Mouse (Mus musculus): ENCODE measurements around the gene Als2. TPM values are rescaled to one million over a fixed set of nuclear protein-coding genes. Genes with fewer than 3 reads are reported as not detected.

Gene Als2
- polyA plus RNA-seq, 1 experiment from 2014 or later: 2.6 TPM

DNA sequence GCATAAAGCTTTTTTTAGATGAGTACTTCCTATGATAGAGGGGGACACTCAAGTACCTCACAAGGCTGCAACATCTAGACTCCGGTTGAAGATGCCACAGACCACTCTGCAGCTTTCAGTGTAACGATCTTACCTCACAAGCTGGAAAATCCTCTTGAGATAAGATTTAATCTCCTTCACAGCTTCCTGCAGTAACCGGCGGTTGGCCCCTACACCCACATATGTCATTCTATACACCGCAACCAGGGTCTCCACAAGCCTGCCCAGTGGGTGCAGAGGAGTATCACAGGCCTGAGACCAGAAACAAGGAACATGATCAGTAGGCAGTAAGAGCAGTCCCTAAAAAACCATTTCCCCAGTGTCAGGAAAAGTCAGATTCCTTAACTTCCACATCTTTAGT lies 64.0 kb downstream of the Als2 start:
- no peak for TF ChIP-seq CTCF (IDR thresholded peaks at IDR 0.05; ENCODE audit: low read depth)
- WGBS: 75% methylated on average over 5 of the region's 5 CpGs

GRCm38 (mm10) chr1:59171875-59172274 lies 65.2 kb downstream of the Als2 start:
- Histone ChIP-seq H3K9me3 (ENCODE audit: control insufficient read depth) (no peaks in the 10 kb centered on the region), H3K27ac (ENCODE audit: low read depth, low read length) (no peak overlapping the region), H3K27me3 (replicated peaks; ENCODE audit: control insufficient read depth, insufficient read depth, low read length) (no peaks in the 10 kb centered on the region), H3K4me1 (replicated peaks; ENCODE audit: control insufficient read depth, insufficient read depth, low read length) (no peaks in the 10 kb centered on the region), H3K9ac (ENCODE audit: low read depth, low read length) (no peak overlapping the region), H3K36me3 (ENCODE audit: control insufficient read depth, insufficient read depth) (peaks cover 11% of the 10 kb centered on the region; the same call in 1 of the 2 replicates), H3K4me3 (ENCODE audit: low read depth, low read length) (no peak overlapping the region), H3K4me2 (replicated peaks; ENCODE audit: low read depth) (no peak overlapping the region)
- TF ChIP-seq CTCF (IDR thresholded peaks at IDR 0.05; ENCODE audit: low read depth): no peak
- 46% methylated on average over 5 of the region's 5 CpGs for WGBS
- no peak for ATAC-seq

More for the DNA sequence above, 64.0 kb downstream of the Als2 start:
- no peaks in the 10 kb centered on the region for H3K9me3 ChIP-seq (ENCODE audit: control insufficient read depth)
- no peaks in the 10 kb centered on the region for H3K27me3 ChIP-seq (replicated peaks; ENCODE audit: control insufficient read depth, insufficient read depth, low read length)
- no peak overlapping the region for H3K27ac ChIP-seq (ENCODE audit: low read depth, low read length)
- H3K4me3 ChIP-seq (ENCODE audit: low read depth, low read length): no peak overlapping the region
- ATAC-seq: no peak
- no peak overlapping the region for H3K4me2 ChIP-seq (replicated peaks; ENCODE audit: low read depth)
- no peak overlapping the region for H3K9ac ChIP-seq (ENCODE audit: low read depth, low read length)
- H3K36me3 ChIP-seq (ENCODE audit: control insufficient read depth, insufficient read depth): peaks cover 16% of the 10 kb centered on the region; the same call in 1 of the 2 replicates
- no peaks in the 10 kb centered on the region for H3K4me1 ChIP-seq (replicated peaks; ENCODE audit: control insufficient read depth, insufficient read depth, low read length)

DNA sequence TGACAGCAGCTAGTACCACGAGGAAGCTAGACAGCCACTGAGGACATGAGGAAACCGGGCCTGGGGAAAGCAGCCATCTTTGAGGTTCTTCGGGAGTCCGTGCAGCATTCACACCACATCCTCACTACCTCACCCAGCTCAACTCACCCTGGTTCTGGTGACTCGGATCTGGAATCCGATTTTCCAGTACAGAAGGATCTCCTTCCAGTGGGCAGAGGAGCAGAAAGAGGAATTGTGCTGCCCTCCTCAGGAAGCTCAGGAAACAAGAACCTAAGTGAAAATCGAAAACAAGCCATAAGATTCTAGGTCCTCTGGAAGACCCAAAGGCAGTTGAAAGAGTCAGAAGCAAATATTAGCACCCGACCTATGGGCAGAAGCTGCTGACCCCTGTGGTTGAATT lies 66.7 kb downstream of the Als2 start:
- Histone ChIP-seq H3K4me1 (replicated peaks; ENCODE audit: control insufficient read depth, insufficient read depth, low read length) (0 out of 2 replicates have a peak, but pooled peaks cover 4% of the 10 kb centered on the region), H3K9me3 (ENCODE audit: control insufficient read depth) (no peaks in the 10 kb centered on the region), H3K9ac (ENCODE audit: low read depth, low read length) (no peak overlapping the region), H3K27me3 (replicated peaks; ENCODE audit: control insufficient read depth, insufficient read depth, low read length) (no peaks in the 10 kb centered on the region), H3K4me3 (ENCODE audit: low read depth, low read length) (no peak overlapping the region), H3K4me2 (replicated peaks; ENCODE audit: low read depth) (no peak overlapping the region), H3K36me3 (ENCODE audit: control insufficient read depth, insufficient read depth) (peaks cover 21% of the 10 kb centered on the region; the same call in 1 of the 2 replicates), H3K27ac (ENCODE audit: low read depth, low read length) (no peak overlapping the region)
- ATAC-seq: no peak
- peak; percentile 19; the same call in 1 of the 2 replicates for TF ChIP-seq CTCF (IDR thresholded peaks at IDR 0.05; ENCODE audit: low read depth)
- WGBS: 80% methylated on average over 8 of the region's 8 CpGs

DNA sequence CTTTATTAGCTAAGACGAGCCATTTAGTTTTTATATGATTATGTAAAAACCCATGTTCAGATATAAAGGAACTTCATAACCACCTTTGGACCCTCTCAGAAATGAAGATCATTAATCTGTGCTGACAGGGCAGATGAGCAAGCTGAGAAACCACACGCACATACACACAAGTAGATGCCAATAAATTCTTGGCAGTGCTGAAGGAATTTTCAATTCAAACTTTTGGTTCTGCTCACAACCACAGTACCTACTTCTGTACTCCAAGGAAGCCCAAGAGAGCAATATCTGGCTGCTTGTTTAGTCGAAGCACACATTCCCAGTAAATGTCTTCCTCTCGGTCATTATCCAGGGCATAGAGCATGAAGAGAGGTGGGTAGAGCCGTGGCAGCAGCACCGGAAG lies 67.4 kb downstream of the Als2 start:
- Histone ChIP-seq H3K4me2 (replicated peaks; ENCODE audit: low read depth) (no peak overlapping the region), H3K36me3 (ENCODE audit: control insufficient read depth, insufficient read depth) (peaks cover 21% of the 10 kb centered on the region; the same call in 1 of the 2 replicates), H3K4me1 (replicated peaks; ENCODE audit: control insufficient read depth, insufficient read depth, low read length) (0 out of 2 replicates have a peak, but pooled peaks cover 4% of the 10 kb centered on the region), H3K9me3 (ENCODE audit: control insufficient read depth) (no peaks in the 10 kb centered on the region), H3K27me3 (replicated peaks; ENCODE audit: control insufficient read depth, insufficient read depth, low read length) (no peaks in the 10 kb centered on the region), H3K9ac (ENCODE audit: low read depth, low read length) (no peak overlapping the region), H3K27ac (ENCODE audit: low read depth, low read length) (no peak overlapping the region), H3K4me3 (ENCODE audit: low read depth, low read length) (no peak overlapping the region)
- no peak for TF ChIP-seq CTCF (IDR thresholded peaks at IDR 0.05; ENCODE audit: low read depth)
- no peak for ATAC-seq
- WGBS: 76% methylated on average over 6 of the region's 6 CpGs

- no peak for ATAC-seq
- Histone ChIP-seq H3K4me2 (replicated peaks; ENCODE audit: low read depth) (no peak overlapping the region), H3K9me3 (ENCODE audit: control insufficient read depth) (no peaks in the 10 kb centered on the region), H3K27ac (ENCODE audit: low read depth, low read length) (no peak overlapping the region), H3K27me3 (replicated peaks; ENCODE audit: control insufficient read depth, insufficient read depth, low read length) (no peaks in the 10 kb centered on the region), H3K4me3 (ENCODE audit: low read depth, low read length) (no peak overlapping the region), H3K36me3 (ENCODE audit: control insufficient read depth, insufficient read depth) (peaks cover 22% of the 10 kb centered on the region; the same call in 1 of the 2 replicates), H3K4me1 (replicated peaks; ENCODE audit: control insufficient read depth, insufficient read depth, low read length) (0 out of 2 replicates have a peak, but pooled peaks cover 4% of the 10 kb centered on the region), H3K9ac (ENCODE audit: low read depth, low read length) (no peak overlapping the region)
- TF ChIP-seq CTCF (IDR thresholded peaks at IDR 0.05; ENCODE audit: low read depth): no peak
- 29% methylated on average over 2 of the region's 2 CpGs for WGBS
Measured at GRCm38 (mm10) chr1:59168556-59168955, 68.5 kb downstream of the Als2 start.

DNA sequence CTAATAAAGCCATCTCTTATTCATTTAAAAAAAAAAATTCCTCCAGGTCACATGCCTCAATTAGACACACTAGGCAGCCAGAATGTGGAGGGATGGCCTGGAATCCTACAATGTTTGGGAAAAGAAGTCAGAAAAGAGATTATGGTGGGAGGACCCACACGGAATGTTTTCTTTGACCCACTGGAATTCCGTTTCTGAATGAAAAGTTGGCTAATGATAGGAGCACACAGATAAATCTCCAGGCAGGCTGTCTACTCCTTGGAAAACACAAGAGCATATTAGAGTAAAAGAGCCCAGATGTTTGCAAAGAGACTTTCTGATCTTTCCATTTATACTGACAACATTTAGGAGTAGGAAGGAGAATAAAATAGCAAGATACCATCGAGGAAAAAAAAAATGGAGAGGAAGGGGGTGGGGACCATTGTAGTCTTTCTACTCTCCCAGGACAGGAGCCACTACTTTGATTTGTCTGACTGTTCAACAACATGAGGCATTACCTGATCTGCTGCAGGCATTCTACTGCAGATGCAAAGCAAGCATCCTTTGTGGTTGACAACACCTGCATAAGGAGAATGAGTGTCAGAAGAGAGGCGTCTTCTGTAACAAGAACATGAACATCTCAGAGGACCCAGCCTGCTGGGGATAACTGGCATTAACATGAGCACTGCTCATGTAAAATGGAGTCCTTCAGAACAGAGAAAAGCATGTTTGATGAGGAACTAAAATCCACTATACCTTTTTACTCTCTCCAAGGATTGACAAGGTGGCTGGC lies 69.2 kb downstream of the Als2 start:
- no peak for ATAC-seq
- Histone ChIP-seq H3K4me1 (replicated peaks; ENCODE audit: control insufficient read depth, insufficient read depth, low read length) (0 out of 2 replicates have a peak, but pooled peaks cover 4% of the 10 kb centered on the region), H3K9me3 (ENCODE audit: control insufficient read depth) (no peaks in the 10 kb centered on the region), H3K27ac (ENCODE audit: low read depth, low read length) (no peak overlapping the region), H3K9ac (ENCODE audit: low read depth, low read length) (no peak overlapping the region), H3K36me3 (ENCODE audit: control insufficient read depth, insufficient read depth) (peaks cover 30% of the 10 kb centered on the region; the same call in 1 of the 2 replicates), H3K4me2 (replicated peaks; ENCODE audit: low read depth) (no peak overlapping the region), H3K4me3 (ENCODE audit: low read depth, low read length) (no peak overlapping the region), H3K27me3 (replicated peaks; ENCODE audit: control insufficient read depth, insufficient read depth, low read length) (no peaks in the 10 kb centered on the region)
- 80% methylated on average over 4 of the region's 4 CpGs for WGBS
- TF ChIP-seq CTCF (IDR thresholded peaks at IDR 0.05; ENCODE audit: low read depth): no peak

All from intestine, postnatal 0 days (tissue).